Mouse (Mus musculus) kidney, postnatal 25 days (tissue): Measurements from ENCODE around the gene Cisd2.

Experiments used
- DNase-seq, 2 experiments: peaks; one replicate each; pipeline ENCODE4 v3.0.0; 2021; ENCODE audit warnings: mixed read lengths in 2 of 2

Gene Cisd2

GRCm38 (mm10) chr3:135409219-135409618, 14.5 kb downstream of the Cisd2 start:
- DNase-seq = no peak

DNA sequence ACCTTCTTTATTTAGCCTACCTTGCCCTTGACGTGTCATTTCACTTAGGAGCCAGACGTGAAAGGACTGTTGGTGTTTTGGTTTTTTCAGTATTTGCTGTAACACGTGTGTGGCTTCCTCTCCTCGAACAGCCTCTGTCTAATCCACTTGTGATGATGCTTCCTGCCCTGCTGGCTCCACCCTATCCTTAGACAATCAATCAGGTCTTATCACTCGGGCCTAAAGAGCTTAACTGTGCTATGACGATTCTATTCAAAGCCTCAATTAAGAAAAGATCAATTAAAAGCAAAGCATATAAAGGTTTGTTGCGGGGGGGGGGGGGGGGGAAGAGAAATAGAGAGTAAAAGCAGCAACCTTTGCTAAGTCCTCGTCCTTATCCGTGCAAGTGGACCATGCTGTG, 16.4 kb downstream of the Cisd2 start:
- no peak for DNase-seq

DNA sequence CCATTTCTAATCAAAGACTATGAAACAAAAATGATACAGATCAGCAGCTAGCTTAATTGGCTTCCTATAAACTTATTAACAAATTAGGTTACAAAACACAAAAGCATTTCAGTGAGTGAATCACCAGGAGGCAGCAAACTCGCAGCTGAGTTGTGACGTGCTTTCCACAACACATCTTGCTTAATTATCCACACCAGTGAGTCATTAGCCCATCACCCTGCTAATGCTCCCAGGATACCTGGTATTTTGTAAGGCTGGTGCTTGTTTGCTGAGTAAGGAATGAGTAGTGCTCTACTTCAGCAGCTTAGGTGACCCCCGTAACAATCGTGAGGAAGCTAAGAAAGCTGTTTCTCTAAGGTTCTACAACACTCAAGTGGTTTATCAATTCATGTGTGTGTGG, 19.1 kb downstream of the Cisd2 start:
- no peak for DNase-seq

DNA sequence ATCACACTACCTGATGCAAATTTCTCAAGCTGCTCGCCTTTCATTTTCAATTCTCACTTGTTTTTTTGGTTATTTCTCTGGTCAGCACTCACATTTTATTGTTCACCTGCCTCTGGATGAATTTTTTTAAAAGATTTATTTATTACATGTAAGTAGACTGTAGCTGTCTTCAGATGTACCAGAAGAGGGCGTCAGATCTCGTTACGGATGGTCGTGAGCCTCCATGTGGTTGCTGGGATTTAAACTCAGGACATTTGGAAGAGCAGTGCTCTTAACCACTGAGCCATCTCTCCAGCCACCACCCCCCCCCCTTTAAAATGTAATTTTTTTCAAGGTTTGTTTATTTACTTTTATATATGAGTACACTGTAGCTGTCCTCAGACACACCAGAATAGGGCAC, 19.9 kb downstream of the Cisd2 start:
- DNase-seq = no peak

DNA sequence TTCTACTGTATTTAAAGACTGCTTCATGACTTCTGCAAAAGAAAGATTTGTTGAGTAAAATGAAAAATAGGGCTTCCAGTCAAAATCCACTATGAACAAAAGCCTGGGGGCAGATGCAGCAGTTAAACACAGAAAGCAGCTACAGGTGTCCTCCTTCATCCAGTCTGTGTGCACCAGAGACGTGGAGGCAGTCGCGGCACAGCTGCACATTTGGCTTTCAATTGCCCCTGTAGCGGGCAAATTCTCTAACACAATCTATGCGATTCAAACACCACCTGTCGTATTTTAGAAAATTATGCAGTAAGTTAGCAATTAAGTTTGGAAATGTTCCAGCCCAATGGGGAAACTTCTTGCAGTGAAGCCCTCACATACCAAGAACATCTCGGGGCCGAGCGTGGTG, 20.5 kb downstream of the Cisd2 start:
- no peak for DNase-seq

DNA sequence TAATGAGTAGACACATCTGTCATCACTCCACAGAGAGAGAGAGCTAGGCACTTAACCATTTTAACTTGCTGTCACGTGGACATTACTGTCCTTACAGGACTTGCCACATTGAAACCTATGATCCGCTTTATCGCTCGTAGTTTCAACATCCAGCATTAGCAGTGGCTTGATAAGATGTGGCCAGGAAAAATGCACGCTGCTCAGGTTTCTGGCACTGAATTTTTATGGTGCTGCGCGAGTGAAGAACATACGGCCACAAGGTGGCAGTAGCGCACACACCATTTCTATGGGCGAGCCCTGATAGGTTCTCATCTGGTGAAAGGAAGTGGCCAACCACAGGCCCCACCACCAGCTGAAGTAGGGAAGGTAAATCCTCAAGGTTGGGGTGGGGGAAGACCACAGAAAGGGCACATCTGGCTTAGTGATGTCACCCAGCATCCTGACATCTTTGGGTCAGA, 21.5 kb downstream of the Cisd2 start:
- DNase-seq = peak; percentile 89 to 95

DNA sequence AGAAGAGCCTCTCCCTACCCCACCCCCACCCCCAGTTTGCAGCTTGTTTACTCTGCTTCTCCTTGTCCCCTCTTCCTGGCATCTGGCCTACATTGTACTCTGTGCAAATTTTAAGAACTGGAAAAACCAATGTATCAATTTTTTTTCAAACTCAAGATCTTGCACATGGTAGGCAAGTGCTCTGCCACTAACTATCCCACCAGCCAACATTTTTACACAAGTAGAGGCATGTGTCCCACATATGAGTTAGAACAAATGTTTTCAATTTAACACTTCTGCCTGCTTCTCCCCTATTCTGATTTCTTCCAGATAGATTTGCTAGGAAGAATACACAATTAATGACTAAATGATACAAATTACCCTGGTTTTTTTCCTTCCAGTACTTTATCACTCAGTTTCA, 26.6 kb downstream of the Cisd2 start:
- DNase-seq = no peak

GRCm38 (mm10) chr3:135396081-135396480, 27.6 kb downstream of the Cisd2 start:
- DNase-seq = peak; percentile 58 to 81

GRCm38 (mm10) chr3:135395085-135395484, 28.6 kb downstream of the Cisd2 start:
- DNase-seq = peak; percentile 15 to 41

DNA sequence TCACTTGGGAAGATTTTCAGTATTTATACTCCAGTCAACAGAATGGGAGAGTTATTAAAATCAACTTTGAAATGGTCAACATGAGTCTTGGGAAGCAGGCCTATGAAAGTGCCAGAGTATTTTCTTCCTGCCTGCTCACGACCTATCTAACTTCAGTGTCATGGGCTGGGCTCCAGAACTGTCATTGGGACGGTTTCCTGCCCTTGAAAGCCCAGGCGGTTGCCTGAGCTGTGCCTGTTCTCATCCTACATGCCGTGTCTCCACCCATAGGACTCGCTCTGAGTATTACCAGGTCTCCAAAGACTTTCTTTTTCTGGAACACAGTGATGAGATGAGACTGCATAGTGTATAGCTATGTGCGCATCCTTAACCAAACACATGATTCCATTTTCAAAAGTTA, 30.5 kb downstream of the Cisd2 start:
- DNase-seq = peak; percentile 55 to 63

DNA sequence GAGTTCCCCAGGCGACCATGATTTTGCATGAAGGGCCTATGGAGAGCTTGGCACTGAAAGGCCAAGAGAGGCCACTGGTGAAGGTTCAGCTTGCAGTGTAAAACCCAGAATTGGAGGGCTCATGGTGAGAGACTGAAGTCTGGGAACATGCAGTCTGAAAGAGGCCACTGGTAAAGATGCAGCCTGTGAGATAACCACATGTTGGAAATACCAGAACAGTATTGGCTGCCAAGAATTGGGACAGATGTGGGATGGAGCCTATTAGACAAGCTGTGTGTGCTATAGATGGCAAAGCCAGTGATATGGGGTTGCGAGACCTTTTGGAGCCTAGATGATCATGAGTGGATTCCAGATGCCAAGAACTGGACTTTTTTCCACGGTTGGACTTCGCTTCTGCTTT, 43.9 kb downstream of the Cisd2 start:
- no peak for DNase-seq

GRCm38 (mm10) chr3:135377445-135377844, 46.3 kb downstream of the Cisd2 start:
- DNase-seq = no peak

DNA sequence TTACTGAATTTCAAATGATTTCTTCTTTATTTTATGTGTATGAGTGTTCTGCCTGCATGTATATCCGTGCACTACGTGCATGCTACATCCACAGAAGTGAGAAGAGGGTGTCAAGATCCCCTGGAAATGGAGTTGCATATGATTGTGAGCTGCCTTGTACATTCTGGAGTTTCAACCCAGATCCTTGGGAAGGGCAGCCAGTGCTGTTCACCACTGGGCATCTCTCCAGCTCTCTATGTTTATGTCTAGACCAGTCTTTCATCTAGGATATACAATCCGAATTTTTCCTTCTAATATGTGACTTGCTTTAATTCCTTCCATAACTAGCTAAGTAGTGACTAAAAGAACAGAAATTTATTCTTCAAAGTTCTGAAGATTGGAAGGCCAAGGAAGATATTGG, 47.9 kb downstream of the Cisd2 start:
- DNase-seq = no peak

GRCm38 (mm10) chr3:135357394-135357793, 66.3 kb downstream of the Cisd2 start:
- no peak for DNase-seq
